Mouse (Mus musculus) cortical plate, adult 2 months (tissue): ENCODE results near the gene Kirrel3.

Experiments used
- CTCF ChIP-seq: fragments of 200-500 bp; IDR thresholded peaks from 2 replicates; pipeline ENCODE4 v1.5.1; 2011; ENCODE audit warnings: mild to moderate bottlenecking, control low read depth, low read length; ENCODE audit not compliant: insufficient read depth; ENCODE audit errors: extremely low read depth
- POLR2A ChIP-seq: fragments of 200-500 bp; IDR thresholded peaks from 2 replicates; pipeline ENCODE4 v1.6.1; 2011; ENCODE audit warnings: mild to moderate bottlenecking, low read length, control low read depth; ENCODE audit not compliant: insufficient read depth; ENCODE audit errors: extremely low read depth

DNA sequence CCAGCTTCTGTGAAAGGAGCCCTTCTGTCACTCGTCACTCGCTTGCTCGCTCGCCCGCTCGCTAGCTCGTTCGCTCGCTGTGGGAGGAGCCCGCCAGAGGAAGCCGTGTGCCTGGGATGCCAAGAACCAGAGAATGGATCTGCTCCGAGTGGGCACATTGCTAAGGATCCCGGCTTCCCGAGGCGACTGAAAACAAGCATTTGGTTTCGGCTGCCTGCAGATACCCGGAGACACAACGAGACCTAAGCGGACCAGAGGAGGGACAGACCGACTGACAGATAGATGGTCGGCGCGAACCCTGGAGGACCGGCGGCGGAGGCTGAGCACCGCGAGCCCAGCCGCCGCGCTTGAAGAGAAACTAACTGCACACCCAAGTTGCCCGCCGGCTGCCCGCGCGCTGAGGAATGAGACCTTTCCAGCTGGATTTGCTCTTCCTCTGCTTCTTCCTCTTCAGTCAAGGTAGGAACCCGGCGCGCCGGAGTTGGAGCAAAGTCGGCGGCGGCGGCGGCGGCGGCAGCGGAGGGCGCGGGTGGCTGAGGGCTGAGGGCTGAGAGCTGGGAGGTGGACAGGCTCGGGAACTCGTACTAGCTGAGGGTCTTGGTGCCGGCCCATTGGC, 3.1 kb downstream of the Kirrel3 start:
- no peak for TF ChIP-seq CTCF
- peak; percentile 80 for TF ChIP-seq POLR2A
